Mouse (Mus musculus) megakaryocyte, embryonic 14.5 days (primary cell): ENCODE results near the gene Scel.

ENCODE experiments used
- FLI1 ChIP-seq: IDR thresholded peaks from 2 replicates; pipeline ENCODE4 v1.6.1; 2012; ENCODE audit warnings: low read length, inconsistent platforms, mixed read lengths
- GATA1 ChIP-seq: IDR thresholded peaks from 3 replicates; pipeline ENCODE4 v1.6.1; 2012; ENCODE audit warnings: mixed read lengths, low read length, inconsistent platforms, borderline replicate concordance

DNA sequence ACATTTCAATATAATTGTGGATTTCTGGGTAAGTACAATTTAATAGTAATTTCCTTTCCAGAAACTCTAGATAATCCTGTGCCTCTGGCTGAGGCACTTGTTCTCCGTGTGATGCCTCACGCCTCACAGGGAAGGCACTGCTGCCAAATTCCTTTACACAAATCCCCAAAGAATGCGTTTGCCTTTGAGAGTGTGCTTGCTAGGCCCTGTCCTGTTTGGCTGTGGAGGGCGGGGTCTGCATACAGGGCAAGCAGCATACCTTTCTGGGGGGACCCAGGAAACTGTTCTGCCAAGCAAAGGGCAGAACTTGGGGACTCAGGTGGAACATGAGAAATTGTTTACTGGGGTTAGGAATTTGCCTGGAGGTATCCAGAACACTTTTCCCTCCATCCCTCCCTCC, 12.2 kb upstream of the Scel start:
- TF ChIP-seq GATA1 = no peak
- TF ChIP-seq FLI1 = no peak
